Mouse (Mus musculus) heart, embryonic 11.5 days (tissue): ENCODE results near the gene Slc24a1. TPM values are rescaled to one million over a fixed set of nuclear protein-coding genes. Genes with fewer than 3 reads are reported as not detected.

ENCODE experiments used
- ATAC-seq: fragments of 200-750 bp; cut with Nextera tagmentation; replicated peaks from 2 replicates; pipeline ENCODE4 v1.8.0; 2017; ENCODE audit warnings: moderate library complexity; ENCODE audit not compliant: insufficient number of reproducible peaks, low FRiP score, low TSS enrichment
- H3K27ac ChIP-seq: fragments of 300-500 bp; sonication (generic); 2 replicates; pipeline ENCODE4 v1.5.1; 2014; ENCODE audit warnings: mild to moderate bottlenecking, low read depth, low read length
- H3K27me3 ChIP-seq: fragments of 300-500 bp; sonication (generic); 2 replicates; pipeline ENCODE4 v1.6.1; 2014; ENCODE audit warnings: mild to moderate bottlenecking, low read length, mixed read lengths; ENCODE audit not compliant: control insufficient read depth, insufficient read depth
- H3K36me3 ChIP-seq: fragments of 300-500 bp; sonication (generic); 2 replicates; pipeline ENCODE4 v1.6.1; 2014; ENCODE audit warnings: mild to moderate bottlenecking, low read length, moderate library complexity, mixed read lengths; ENCODE audit not compliant: control insufficient read depth, insufficient read depth
- H3K4me1 ChIP-seq: fragments of 300-500 bp; sonication (generic); 2 replicates; pipeline ENCODE4 v1.6.1; 2014; ENCODE audit warnings: low read length; ENCODE audit not compliant: control insufficient read depth, insufficient read depth
- H3K4me2 ChIP-seq: fragments of 300-500 bp; sonication (generic); 2 replicates; pipeline ENCODE4 v1.6.1; 2014; ENCODE audit warnings: mild to moderate bottlenecking, moderate library complexity
- H3K4me3 ChIP-seq: fragments of 300-500 bp; sonication (generic); 2 replicates; pipeline ENCODE4 v1.5.1; 2014; ENCODE audit warnings: low read depth, low read length
- H3K9ac ChIP-seq: fragments of 300-500 bp; sonication (generic); 2 replicates; pipeline ENCODE4 v1.6.1; 2014; ENCODE audit warnings: mild to moderate bottlenecking, low read depth, low read length, moderate library complexity
- H3K9me3 ChIP-seq: fragments of 300-500 bp; sonication (generic); replicated peaks from 2 replicates; pipeline ENCODE4 v1.6.1; 2016; ENCODE audit warnings: low read length; ENCODE audit not compliant: control insufficient read depth
- WGBS: fragments of 180-500 bp; shearing (Covaris S2); extraction: QIAGEN DNeasy Blood & Tissue Kit; methylation state at CpG from one replicate; pipeline ENCODE4 v1.1.7; 2014; ENCODE audit not compliant: insufficient replicate concordance; 5-methylcytosine and 5-hydroxymethylcytosine counted together
- polyA plus RNA-seq: library from polyadenylated mRNA; unstranded; fragments of >200 nt; fragmentation: Nextera tagmentation; extraction: Ambion mirVana; gene quantifications from 2 replicates; pipeline ENCODE4 v1.2.1, GENCODE M21; 2014

Slc24a1 gene
- polyA plus RNA-seq, 1 experiment from 2014 or later, result 0.03 TPM

GRCm38 (mm10) chr9:64943997-64944396 lies 7.4 kb downstream of the Slc24a1 start:
- H3K4me1 ChIP-seq, result peaks cover 12% of the 10 kb centered on the region
- no peak for ATAC-seq
- H3K9me3 ChIP-seq, result no peaks in the 10 kb centered on the region
- H3K9ac ChIP-seq, result no peak overlapping the region
- H3K36me3 ChIP-seq, result no peaks in the 10 kb centered on the region
- H3K27ac ChIP-seq, result no peak overlapping the region
- 33% methylated on average over 11 of the region's 11 CpGs for WGBS
- H3K4me3 ChIP-seq, result no peak overlapping the region
- peaks cover 14% of the 10 kb centered on the region; the same call in 1 of the 2 replicates for H3K27me3 ChIP-seq
- H3K4me2 ChIP-seq, result no peak overlapping the region

GRCm38 (mm10) chr9:64941650-64942049 lies 9.8 kb downstream of the Slc24a1 start:
- Histone ChIP-seq H3K27ac (no peak overlapping the region), H3K9me3 (no peaks in the 10 kb centered on the region), H3K9ac (no peak overlapping the region), H3K36me3 (no peaks in the 10 kb centered on the region), H3K27me3 (peaks cover 8% of the 10 kb centered on the region; the same call in 1 of the 2 replicates), H3K4me2 (no peak overlapping the region), H3K4me1 (peaks cover 14% of the 10 kb centered on the region), H3K4me3 (no peak overlapping the region)
- WGBS, result 73% methylated on average over 4 of the region's 4 CpGs
- no peak for ATAC-seq

DNA sequence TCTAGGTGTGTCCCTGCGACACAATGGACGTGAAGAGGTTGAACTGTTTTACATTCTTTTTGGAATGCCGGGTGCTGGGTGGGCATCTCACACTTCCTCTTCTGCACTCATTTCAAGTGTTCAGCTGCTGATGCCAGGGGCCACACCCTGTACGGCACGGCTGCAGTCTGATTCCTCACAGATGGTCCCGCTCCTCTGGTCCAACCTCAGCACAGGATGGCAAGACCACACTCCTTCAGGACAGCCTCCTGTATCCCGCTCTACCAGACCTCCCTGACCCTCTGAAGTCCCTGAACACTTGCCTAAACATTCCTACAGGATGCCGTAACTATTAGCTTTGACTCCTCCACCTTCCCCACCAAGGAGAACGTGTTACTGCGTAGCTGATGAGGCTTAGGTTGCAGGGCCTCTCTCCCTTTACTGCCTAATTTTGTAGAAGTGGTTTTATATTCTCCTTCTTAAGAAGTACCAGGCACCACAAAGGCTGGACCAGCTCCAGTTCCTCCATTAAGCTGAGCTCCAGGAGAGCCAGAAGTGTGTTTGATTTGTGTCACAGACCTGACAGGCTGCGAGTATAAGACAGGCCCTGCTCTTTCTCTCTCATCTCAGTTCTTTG lies 10.6 kb downstream of the Slc24a1 start:
- peaks cover 17% of the 10 kb centered on the region for H3K4me1 ChIP-seq
- H3K9ac ChIP-seq, result no peak overlapping the region
- 0 out of 2 replicates have a peak overlapping the region, but pooled peaks have one; percentile 24 for H3K27ac ChIP-seq
- H3K9me3 ChIP-seq, result no peaks in the 10 kb centered on the region
- H3K36me3 ChIP-seq, result no peaks in the 10 kb centered on the region
- H3K4me2 ChIP-seq, result no peak overlapping the region
- peaks cover 6% of the 10 kb centered on the region; the same call in 1 of the 2 replicates for H3K27me3 ChIP-seq
- WGBS, result 61% methylated on average over 11 of the region's 11 CpGs
- no peak for ATAC-seq
- no peak overlapping the region for H3K4me3 ChIP-seq

GRCm38 (mm10) chr9:64939790-64940189 lies 11.6 kb downstream of the Slc24a1 start:
- H3K27ac ChIP-seq, result no peak overlapping the region

GRCm38 (mm10) chr9:64939281-64939680 lies 12.1 kb downstream of the Slc24a1 start:
- no peak for ATAC-seq
- WGBS, result 55% methylated on average over 4 of the region's 4 CpGs
- no peak overlapping the region for H3K27ac ChIP-seq

More at GRCm38 (mm10) chr9:64939790-64940189, 11.6 kb downstream of the Slc24a1 start:
- no peak for ATAC-seq
- H3K36me3 ChIP-seq, result no peaks in the 10 kb centered on the region
- H3K27me3 ChIP-seq, result peaks cover 6% of the 10 kb centered on the region; the same call in 1 of the 2 replicates
- no peak overlapping the region for H3K4me2 ChIP-seq
- H3K4me1 ChIP-seq, result peaks cover 17% of the 10 kb centered on the region
- no peak overlapping the region for H3K9ac ChIP-seq
- H3K9me3 ChIP-seq, result no peaks in the 10 kb centered on the region
- no peak overlapping the region for H3K4me3 ChIP-seq
- 86% methylated on average over 2 of the region's 2 CpGs for WGBS

GRCm38 (mm10) chr9:64938535-64938934 lies 12.9 kb downstream of the Slc24a1 start:
- Histone ChIP-seq H3K4me2 (no peak overlapping the region), H3K36me3 (no peaks in the 10 kb centered on the region), H3K27me3 (0 out of 2 replicates have a peak, but pooled peaks cover 3% of the 10 kb centered on the region), H3K27ac (no peak overlapping the region), H3K4me1 (peaks cover 28% of the 10 kb centered on the region), H3K9ac (no peak overlapping the region), H3K9me3 (no peaks in the 10 kb centered on the region), H3K4me3 (no peak overlapping the region)
- WGBS, result 25% methylated on average over 5 of the region's 5 CpGs
- no peak for ATAC-seq

More at GRCm38 (mm10) chr9:64939281-64939680, 12.1 kb downstream of the Slc24a1 start:
- H3K9me3 ChIP-seq, result no peaks in the 10 kb centered on the region
- H3K9ac ChIP-seq, result no peak overlapping the region
- no peaks in the 10 kb centered on the region for H3K36me3 ChIP-seq
- no peak overlapping the region for H3K4me2 ChIP-seq
- 0 out of 2 replicates have a peak, but pooled peaks cover 3% of the 10 kb centered on the region for H3K27me3 ChIP-seq
- H3K4me3 ChIP-seq, result no peak overlapping the region
- peaks cover 22% of the 10 kb centered on the region for H3K4me1 ChIP-seq

- no peak overlapping the region for H3K4me3 ChIP-seq
Observed at GRCm38 (mm10) chr9:64937491-64937890, 13.9 kb downstream of the Slc24a1 start.

GRCm38 (mm10) chr9:64936508-64936907 lies 14.9 kb downstream of the Slc24a1 start:
- peaks cover 35% of the 10 kb centered on the region for H3K4me1 ChIP-seq
- ATAC-seq, result no peak

More at GRCm38 (mm10) chr9:64937491-64937890, 13.9 kb downstream of the Slc24a1 start:
- H3K27me3 ChIP-seq, result 0 out of 2 replicates have a peak, but pooled peaks cover 3% of the 10 kb centered on the region
- 58% methylated on average over 5 of the region's 5 CpGs for WGBS
- no peaks in the 10 kb centered on the region for H3K36me3 ChIP-seq
- H3K4me2 ChIP-seq, result no peak overlapping the region
- H3K9ac ChIP-seq, result no peak overlapping the region
- H3K4me1 ChIP-seq, result peaks cover 28% of the 10 kb centered on the region
- ATAC-seq, result no peak
- H3K27ac ChIP-seq, result no peak overlapping the region
- no peaks in the 10 kb centered on the region for H3K9me3 ChIP-seq

More at GRCm38 (mm10) chr9:64936508-64936907, 14.9 kb downstream of the Slc24a1 start:
- Histone ChIP-seq H3K9me3 (no peaks in the 10 kb centered on the region), H3K27me3 (0 out of 2 replicates have a peak, but pooled peaks cover under 1% of the 10 kb centered on the region), H3K4me2 (no peak overlapping the region), H3K36me3 (no peaks in the 10 kb centered on the region), H3K9ac (no peak overlapping the region), H3K27ac (no peak overlapping the region), H3K4me3 (no peak overlapping the region)
- 6% methylated on average over 6 of the region's 6 CpGs for WGBS
